Comparison of ENCODE assay signal across 23 mouse cellular contexts in genomic region chr13:83046571-83047123, GRCm38 (mm10).
DNase-seq lines count a peak whose midpoint lies in the region; ATAC-seq and TF ChIP-seq lines count a peak whose summit lies in the region.
"Had no signal": no experiment of that assay in that cellular context is flagged by ENCODE, and none has a peak within 500 bp of the region (broad histone marks: within the 10 kb centered on the region; RNA-seq: fewer than 3 reads in every experiment).

No protein-coding gene starts in this region.

- H3K9me3 ChIP-seq in G1E (replicated peaks), result no peaks in the 10 kb centered on the region
- no peaks in the 10 kb centered on the region for H3K9me3 ChIP-seq in midbrain, embryonic 11.5 days (ENCODE audit: control insufficient read depth, low read length)
- no peaks in the 10 kb centered on the region for H3K9me3 ChIP-seq in hindbrain, embryonic 11.5 days (ENCODE audit: control insufficient read depth, low read length)
- H3K9me3 ChIP-seq: forebrain, embryonic 13.5 days; heart, embryonic 12.5 days; limb, embryonic 15.5 days; neural tube, embryonic 12.5 days had no signal

- peak; percentile 64 for ATAC-seq in G1E (ENCODE audit: extremely low read depth, insufficient number of reproducible peaks, low FRiP score, poor library complexity, severe bottlenecking)
- ATAC-seq in common myeloid progenitor, adult 5-6 weeks (replicated peaks; ENCODE audit: low read depth, poor library complexity, severe bottlenecking), result 0 out of 2 replicates have a peak, but pooled peaks have one; percentile 5
- no peak for ATAC-seq in midbrain, embryonic 11.5 days (ENCODE audit: low FRiP score)
- ATAC-seq in hindbrain, embryonic 11.5 days (ENCODE audit: low FRiP score), result no peak
- ATAC-seq: CD4-positive, CD25-positive, alpha-beta regulatory T cell, adult 4 months; forebrain, embryonic 13.5 days; liver, postnatal 0 days had no signal

- TF ChIP-seq POLR2A in embryonic fibroblast, embryonic 13.5 days (IDR thresholded peaks at IDR 0.05; ENCODE audit: low read depth, low read length), result no peak

- H3K27me3 ChIP-seq in G1E (ENCODE audit: insufficient read depth, low read length), result no peaks in the 10 kb centered on the region
- H3K27me3 ChIP-seq in midbrain, embryonic 11.5 days (ENCODE audit: control insufficient read depth, insufficient read depth, low read length), result no peaks in the 10 kb centered on the region
- H3K27me3 ChIP-seq in hindbrain, embryonic 11.5 days (ENCODE audit: control insufficient read depth, insufficient read depth, low read length), result no peaks in the 10 kb centered on the region
- H3K27me3 ChIP-seq: forebrain, embryonic 13.5 days; heart, embryonic 12.5 days; limb, embryonic 15.5 days; neural tube, embryonic 12.5 days had no signal

- peak overlapping the region; percentile 27; the same call in 1 of the 2 replicates for H3K27ac ChIP-seq in embryonic fibroblast, embryonic 13.5 days (ENCODE audit: insufficient read depth, low read length)
- no peak overlapping the region for H3K27ac ChIP-seq in midbrain, embryonic 11.5 days (ENCODE audit: low read depth, low read length)
- H3K27ac ChIP-seq in hindbrain, embryonic 11.5 days (ENCODE audit: low read depth, low read length), result no peak overlapping the region
- H3K27ac ChIP-seq: forebrain, embryonic 13.5 days; limb, embryonic 15.5 days; macrophage; neural tube, embryonic 12.5 days had no signal

- H3K36me3 ChIP-seq in G1E (replicated peaks), result no peaks in the 10 kb centered on the region
- no peaks in the 10 kb centered on the region for H3K36me3 ChIP-seq in midbrain, embryonic 11.5 days (ENCODE audit: control insufficient read depth, insufficient read depth, low read length)
- no peaks in the 10 kb centered on the region for H3K36me3 ChIP-seq in hindbrain, embryonic 11.5 days (ENCODE audit: control insufficient read depth, insufficient read depth, low read length)
- H3K36me3 ChIP-seq: heart, embryonic 12.5 days; limb, embryonic 15.5 days; neural tube, embryonic 12.5 days had no signal

- WGBS in midbrain, embryonic 11.5 days, result 75% methylated on average over 4 of the region's 4 CpGs
- WGBS in hindbrain, embryonic 11.5 days, result 57% methylated on average over 4 of the region's 4 CpGs

- H3K4me2 ChIP-seq in midbrain, embryonic 11.5 days, result no peak overlapping the region
- H3K4me2 ChIP-seq in hindbrain, embryonic 11.5 days (replicated peaks; ENCODE audit: low read depth, low read length), result no peak overlapping the region
- H3K4me2 ChIP-seq: forebrain, embryonic 13.5 days; heart, embryonic 12.5 days; limb, embryonic 15.5 days; neural tube, embryonic 12.5 days had no signal

- no peaks in the 10 kb centered on the region for H3K4me1 ChIP-seq in G1E (ENCODE audit: insufficient read depth, low read depth, low read length)
- H3K4me1 ChIP-seq in embryonic fibroblast, embryonic 13.5 days (ENCODE audit: control insufficient read depth, insufficient read depth, low read length), result peaks cover 4% of the 10 kb centered on the region; the same call in 1 of the 2 replicates
- no peaks in the 10 kb centered on the region for H3K4me1 ChIP-seq in midbrain, embryonic 11.5 days (ENCODE audit: control insufficient read depth, insufficient read depth, low read length)
- no peaks in the 10 kb centered on the region for H3K4me1 ChIP-seq in hindbrain, embryonic 11.5 days (replicated peaks; ENCODE audit: control insufficient read depth, insufficient read depth, low read length)
- H3K4me1 ChIP-seq: forebrain, embryonic 13.5 days; heart, embryonic 12.5 days; limb, embryonic 15.5 days; neural tube, embryonic 12.5 days had no signal

- no peak overlapping the region for H3K9ac ChIP-seq in midbrain, embryonic 11.5 days (ENCODE audit: low read length)
- no peak overlapping the region for H3K9ac ChIP-seq in hindbrain, embryonic 11.5 days (ENCODE audit: low read depth, low read length)
- H3K9ac ChIP-seq: forebrain, embryonic 13.5 days; heart, embryonic 12.5 days; limb, embryonic 15.5 days; liver, postnatal 0 days; neural tube, embryonic 12.5 days had no signal

- no peak for DNase-seq in G1E (ENCODE audit: low spot score)
- DNase-seq in mesoderm, embryonic 11.5 days (ENCODE audit: low read depth, low spot score), result peak; percentile 66
- DNase-seq in midbrain, embryonic 11.5 days (ENCODE audit: low spot score, missing footprints), result no peak
- DNase-seq in hindbrain, embryonic 11.5 days (ENCODE audit: low spot score), result no peak
- DNase-seq in kidney, adult 18-20 months, result no peak
- DNase-seq: adrenal gland, adult 8-10 months; cerebellum, adult 11 months; cerebellum, postnatal 14 days; gastrocnemius, postnatal 36 days; kidney, adult 9 months; kidney, postnatal 36 days; layer of hippocampus, adult 9-11 months; liver, postnatal 0 days; midbrain, embryonic 14.5 days; right cerebral cortex, postnatal 14 days had no signal

- TF ChIP-seq CTCF in G1E (IDR thresholded peaks at IDR 0.05; ENCODE audit: low read depth, low read length), result no peak
- no peak for TF ChIP-seq CTCF in embryonic fibroblast, embryonic 13.5 days (IDR thresholded peaks at IDR 0.05; ENCODE audit: borderline replicate concordance, insufficient read depth, low read length)

- H3K4me3 ChIP-seq in G1E (ENCODE audit: low read depth, low read length), result no peak overlapping the region
- no peak overlapping the region for H3K4me3 ChIP-seq in embryonic fibroblast, embryonic 13.5 days (ENCODE audit: insufficient read depth, low read length)
- no peak overlapping the region for H3K4me3 ChIP-seq in midbrain, embryonic 11.5 days (ENCODE audit: low read depth, low read length)
- H3K4me3 ChIP-seq in hindbrain, embryonic 11.5 days (ENCODE audit: low read depth, low read length), result no peak overlapping the region
- H3K4me3 ChIP-seq: forebrain, embryonic 13.5 days; heart, embryonic 12.5 days; limb, embryonic 15.5 days; neural tube, embryonic 12.5 days had no signal

Comparison
In these comparisons a context has a peak if more than half of its experiments do, and no peak if none do; other contexts are left out.
1. ATAC-seq: peak in G1E (single experiment) and common myeloid progenitor, adult 5-6 weeks (single experiment); none in midbrain, embryonic 11.5 days (single experiment) and hindbrain, embryonic 11.5 days (single experiment).